Mouse (Mus musculus): ENCODE data around the gene Dnase1l2. TPM values are rescaled to one million over a fixed set of nuclear protein-coding genes. Genes with fewer than 3 reads are reported as not detected.
"Not testable (repeated sequence)": the region's sequence is repeated elsewhere in the genome, so short reads cannot be mapped to it uniquely, and the experiment has no call there.

Gene Dnase1l2
- polyA plus RNA-seq, 1 experiment from 2014 or later, result 0.73 TPM

GRCm38 (mm10) chr17:24427170-24427557 is 15.7 kb downstream of the Dnase1l2 start:
- Histone ChIP-seq H3K4me2 (replicated peaks; ENCODE audit: low read depth) (peak overlapping the region; percentile 77), H3K36me3 (ENCODE audit: control insufficient read depth, insufficient read depth) (peaks cover 25% of the 10 kb centered on the region), H3K4me3 (ENCODE audit: low read depth, low read length) (peak overlapping the region; percentile 66), H3K9ac (ENCODE audit: low read depth, low read length) (peak overlapping the region; percentile 82), H3K4me1 (replicated peaks; ENCODE audit: control insufficient read depth, insufficient read depth, low read length) (no peaks in the 10 kb centered on the region), H3K27ac (ENCODE audit: low read depth, low read length) (peak overlapping the region; percentile 93), H3K27me3 (replicated peaks; ENCODE audit: control insufficient read depth, insufficient read depth, low read length) (no peaks in the 10 kb centered on the region), H3K9me3 (ENCODE audit: control insufficient read depth) (no peaks in the 10 kb centered on the region)
- TF ChIP-seq CTCF (IDR thresholded peaks at IDR 0.05; ENCODE audit: low read depth), result no peak
- no peak for ATAC-seq
- WGBS, result 1% methylated on average over 8 of the region's 8 CpGs

- Histone ChIP-seq H3K4me2 (replicated peaks; ENCODE audit: low read depth) (peak within 1 kb of the TSS; percentile 77), H3K27ac (ENCODE audit: low read depth, low read length) (peak within 1 kb of the TSS; percentile 93), H3K9ac (ENCODE audit: low read depth, low read length) (peak within 1 kb of the TSS; percentile 82), H3K9me3 (ENCODE audit: control insufficient read depth) (no peaks in the 10 kb centered on the region), H3K36me3 (ENCODE audit: control insufficient read depth, insufficient read depth) (peaks cover 28% of the 10 kb centered on the region), H3K27me3 (replicated peaks; ENCODE audit: control insufficient read depth, insufficient read depth, low read length) (no peaks in the 10 kb centered on the region), H3K4me3 (ENCODE audit: low read depth, low read length) (peak within 1 kb of the TSS; percentile 66), H3K4me1 (replicated peaks; ENCODE audit: control insufficient read depth, insufficient read depth, low read length) (no peaks in the 10 kb centered on the region)
- WGBS, result under 1% methylated on average over 48 of the region's 48 CpGs
- no peak; the same call in 1 of the 2 replicates for TF ChIP-seq CTCF (IDR thresholded peaks at IDR 0.05; ENCODE audit: low read depth)
- ATAC-seq, result peak; percentile 95
Observed at GRCm38 (mm10) chr17:24426471-24427169, 16.3 kb downstream of the Dnase1l2 start, which contains the start of gene Eci1. TSS of gene Eci1 (plus strand) at chr17:24426641.

- no peak for ATAC-seq
- Histone ChIP-seq H3K4me2 (replicated peaks; ENCODE audit: low read depth) (peak overlapping the region; percentile 77), H3K9me3 (ENCODE audit: control insufficient read depth) (no peaks in the 10 kb centered on the region), H3K9ac (ENCODE audit: low read depth, low read length) (no peak overlapping the region), H3K36me3 (ENCODE audit: control insufficient read depth, insufficient read depth) (peaks cover 35% of the 10 kb centered on the region), H3K27me3 (replicated peaks; ENCODE audit: control insufficient read depth, insufficient read depth, low read length) (no peaks in the 10 kb centered on the region), H3K27ac (ENCODE audit: low read depth, low read length) (peak overlapping the region; percentile 93), H3K4me1 (replicated peaks; ENCODE audit: control insufficient read depth, insufficient read depth, low read length) (no peaks in the 10 kb centered on the region), H3K4me3 (ENCODE audit: low read depth, low read length) (peak overlapping the region; percentile 66; the same call in 1 of the 2 replicates)
- no peak for TF ChIP-seq CTCF (IDR thresholded peaks at IDR 0.05; ENCODE audit: low read depth)
- 68% methylated on average over 7 of the region's 7 CpGs for WGBS
Observed at GRCm38 (mm10) chr17:24425905-24426304, 17.0 kb downstream of the Dnase1l2 start.

GRCm38 (mm10) chr17:24425326-24425725 is 17.6 kb downstream of the Dnase1l2 start:
- not testable (repeated sequence) for ATAC-seq; H3K4me3 ChIP-seq (ENCODE audit: low read depth, low read length); H3K27ac ChIP-seq (ENCODE audit: low read depth, low read length); H3K27me3 ChIP-seq (replicated peaks; ENCODE audit: control insufficient read depth, insufficient read depth, low read length); H3K9me3 ChIP-seq (ENCODE audit: control insufficient read depth); H3K4me1 ChIP-seq (replicated peaks; ENCODE audit: control insufficient read depth, insufficient read depth, low read length); H3K4me2 ChIP-seq (replicated peaks; ENCODE audit: low read depth); H3K9ac ChIP-seq (ENCODE audit: low read depth, low read length)
- peaks cover 41% of the 10 kb centered on the region for H3K36me3 ChIP-seq (ENCODE audit: control insufficient read depth, insufficient read depth)
- WGBS, result 66% methylated on average over 4 of the region's 8 CpGs

GRCm38 (mm10) chr17:24424489-24424888 is 18.4 kb downstream of the Dnase1l2 start:
- H3K4me3 ChIP-seq (ENCODE audit: low read depth, low read length), result no peak overlapping the region
- 95% methylated on average over 5 of the region's 5 CpGs for WGBS
- no peak for ATAC-seq
- peak overlapping the region; percentile 50; the same call in 1 of the 2 replicates for H3K27ac ChIP-seq (ENCODE audit: low read depth, low read length)
- TF ChIP-seq CTCF (IDR thresholded peaks at IDR 0.05; ENCODE audit: low read depth), result no peak
- no peaks in the 10 kb centered on the region for H3K9me3 ChIP-seq (ENCODE audit: control insufficient read depth)
- no peaks in the 10 kb centered on the region for H3K27me3 ChIP-seq (replicated peaks; ENCODE audit: control insufficient read depth, insufficient read depth, low read length)
- no peaks in the 10 kb centered on the region for H3K4me1 ChIP-seq (replicated peaks; ENCODE audit: control insufficient read depth, insufficient read depth, low read length)
- H3K4me2 ChIP-seq (replicated peaks; ENCODE audit: low read depth), result no peak overlapping the region
- no peak overlapping the region for H3K9ac ChIP-seq (ENCODE audit: low read depth, low read length)
- H3K36me3 ChIP-seq (ENCODE audit: control insufficient read depth, insufficient read depth), result peaks cover 49% of the 10 kb centered on the region

- no peak overlapping the region for H3K4me3 ChIP-seq (ENCODE audit: low read depth, low read length)
- H3K27me3 ChIP-seq (replicated peaks; ENCODE audit: control insufficient read depth, insufficient read depth, low read length), result no peaks in the 10 kb centered on the region
- no peaks in the 10 kb centered on the region for H3K9me3 ChIP-seq (ENCODE audit: control insufficient read depth)
- H3K9ac ChIP-seq (ENCODE audit: low read depth, low read length), result no peak overlapping the region
- H3K27ac ChIP-seq (ENCODE audit: low read depth, low read length), result no peak overlapping the region
- H3K4me2 ChIP-seq (replicated peaks; ENCODE audit: low read depth), result no peak overlapping the region
- WGBS, result 94% methylated on average over 4 of the region's 4 CpGs
- H3K4me1 ChIP-seq (replicated peaks; ENCODE audit: control insufficient read depth, insufficient read depth, low read length), result no peaks in the 10 kb centered on the region
- H3K36me3 ChIP-seq (ENCODE audit: control insufficient read depth, insufficient read depth), result peaks cover 61% of the 10 kb centered on the region
- no peak for ATAC-seq
- TF ChIP-seq CTCF (IDR thresholded peaks at IDR 0.05; ENCODE audit: low read depth), result no peak
Observed at GRCm38 (mm10) chr17:24423114-24423513, 19.8 kb downstream of the Dnase1l2 start.
